Mouse (Mus musculus): ENCODE results near the gene Nme6. TPM values are rescaled to one million over a fixed set of nuclear protein-coding genes. Genes with fewer than 3 reads are reported as not detected.

Nme6 gene
- polyA plus RNA-seq, 1 experiment, result 25.8 TPM

DNA sequence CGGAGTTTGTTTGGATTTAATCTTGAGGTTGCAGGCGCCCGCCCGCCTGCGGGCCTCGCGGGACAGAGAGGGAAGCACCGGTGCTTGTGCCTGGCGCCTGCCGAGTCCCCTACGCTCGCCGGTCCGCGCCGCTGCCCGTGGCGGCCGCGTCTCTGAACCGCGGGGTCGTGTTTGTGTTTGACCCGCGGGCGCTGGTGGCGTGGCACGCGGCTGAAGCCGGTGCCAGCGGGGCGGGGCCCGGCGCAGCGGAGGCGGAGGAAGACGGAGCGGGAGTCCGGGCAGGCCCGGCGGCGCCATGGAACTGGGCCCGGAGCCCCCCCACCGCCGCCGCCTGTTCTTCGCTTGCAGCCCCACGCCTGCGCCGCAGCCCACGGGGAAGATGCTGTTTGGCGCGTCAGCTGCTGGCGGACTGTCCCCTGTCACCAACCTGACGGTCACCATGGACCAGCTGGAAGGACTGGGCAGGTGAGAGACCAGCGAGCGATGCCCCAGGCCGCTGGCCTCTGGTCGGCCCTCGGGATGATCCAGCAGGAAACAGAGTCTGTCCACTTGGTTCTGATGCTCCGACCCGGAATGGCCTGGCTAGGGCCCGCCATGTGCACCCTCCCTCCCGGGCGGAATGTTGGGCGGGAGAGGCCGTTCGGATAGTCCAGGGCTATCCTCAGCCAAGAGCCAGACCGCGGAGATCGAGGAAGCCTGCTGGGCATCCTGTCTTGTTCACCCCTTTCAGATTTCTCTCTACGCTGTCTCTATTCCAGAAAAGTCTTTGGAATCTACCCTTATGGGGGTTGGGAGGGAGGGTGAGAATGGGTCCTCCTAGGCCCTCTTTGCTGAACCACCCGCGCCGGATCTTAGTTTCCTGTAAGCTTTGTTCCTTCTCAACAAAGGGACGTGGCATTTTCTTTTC, 43.4 kb downstream of the Nme6 start:
- Histone ChIP-seq H3K4me3 (replicated peaks; ENCODE audit: control insufficient read depth, low read depth, low read length) (peak overlapping the region; percentile 98), H3K4me1 (ENCODE audit: control insufficient read depth, insufficient read depth, low read length) (peaks cover 3% of the 10 kb centered on the region), H3K27ac (ENCODE audit: control insufficient read depth, insufficient read depth, low read depth, low read length, poor library complexity) (peak overlapping the region; percentile 64)
- under 1% methylated on average over 72 of the region's 76 CpGs for WGBS
- TF ChIP-seq CTCF (IDR thresholded peaks at IDR 0.05; ENCODE audit: control insufficient read depth, insufficient read depth, low read length), result no peak
- peak; percentile 22; the same call in 1 of the 2 replicates for TF ChIP-seq POLR2A (IDR thresholded peaks at IDR 0.05; ENCODE audit: borderline replicate concordance, control insufficient read depth, low read depth, low read length)

DNA sequence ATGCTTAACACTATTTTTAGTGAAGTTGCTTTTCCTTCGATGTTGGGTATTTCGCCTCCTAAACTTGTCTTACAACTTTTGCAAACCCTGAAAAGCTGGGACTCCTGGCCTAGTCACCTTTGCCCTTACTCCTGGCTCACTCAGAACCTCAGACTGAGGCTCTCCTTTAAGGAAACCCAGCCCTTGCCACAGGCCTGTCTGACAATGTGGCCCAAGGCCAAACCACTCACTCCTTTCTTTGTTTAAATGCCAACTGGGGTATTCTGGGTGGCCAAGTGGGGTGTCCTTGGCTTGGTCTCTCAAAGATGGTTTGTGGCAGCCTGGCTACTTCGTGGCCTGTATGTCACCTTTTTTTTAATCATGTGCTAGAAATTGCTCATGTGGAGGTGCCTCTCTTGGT, 44.2 kb downstream of the Nme6 start:
- Histone ChIP-seq H3K27ac (ENCODE audit: control insufficient read depth, insufficient read depth, low read depth, low read length, poor library complexity) (no peak overlapping the region; the same call in 1 of the 2 replicates), H3K4me3 (replicated peaks; ENCODE audit: control insufficient read depth, low read depth, low read length) (peak overlapping the region; percentile 98), H3K4me1 (ENCODE audit: control insufficient read depth, insufficient read depth, low read length) (peaks cover 3% of the 10 kb centered on the region)
- TF ChIP-seq CTCF (IDR thresholded peaks at IDR 0.05; ENCODE audit: control insufficient read depth, insufficient read depth, low read length) (no peak), POLR2A (IDR thresholded peaks at IDR 0.05; ENCODE audit: borderline replicate concordance, control insufficient read depth, low read depth, low read length) (no peak)
- 3% methylated on average over 3 of the region's 3 CpGs for WGBS

DNA sequence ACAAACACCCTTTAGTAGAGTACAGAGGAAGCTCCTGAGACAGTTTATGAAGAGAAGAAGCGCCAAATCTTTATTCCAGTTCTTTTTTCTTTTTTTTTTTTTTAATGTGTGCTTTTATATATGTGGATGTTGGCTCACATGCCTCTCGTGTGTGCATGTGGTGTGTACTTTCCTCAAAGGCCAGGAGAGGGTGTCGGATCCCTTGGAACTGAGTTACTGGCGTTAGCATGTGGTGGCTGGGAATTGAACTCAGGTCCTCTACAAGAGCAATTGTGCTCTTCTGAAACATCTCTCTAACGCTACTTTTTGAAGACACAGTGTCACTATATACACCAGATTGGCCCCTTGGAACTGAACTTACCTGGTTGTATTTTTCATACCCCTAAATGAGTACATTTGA, 45.1 kb downstream of the Nme6 start:
- H3K4me1 ChIP-seq (ENCODE audit: control insufficient read depth, insufficient read depth, low read length), result peaks cover 3% of the 10 kb centered on the region
- H3K27ac ChIP-seq (ENCODE audit: control insufficient read depth, insufficient read depth, low read depth, low read length, poor library complexity), result no peak overlapping the region
- 59% methylated on average over 5 of the region's 5 CpGs for WGBS
- TF ChIP-seq POLR2A (IDR thresholded peaks at IDR 0.05; ENCODE audit: borderline replicate concordance, control insufficient read depth, low read depth, low read length), result no peak
- no peak for TF ChIP-seq CTCF (IDR thresholded peaks at IDR 0.05; ENCODE audit: control insufficient read depth, insufficient read depth, low read length)
- H3K4me3 ChIP-seq (replicated peaks; ENCODE audit: control insufficient read depth, low read depth, low read length), result peak overlapping the region; percentile 26

DNA sequence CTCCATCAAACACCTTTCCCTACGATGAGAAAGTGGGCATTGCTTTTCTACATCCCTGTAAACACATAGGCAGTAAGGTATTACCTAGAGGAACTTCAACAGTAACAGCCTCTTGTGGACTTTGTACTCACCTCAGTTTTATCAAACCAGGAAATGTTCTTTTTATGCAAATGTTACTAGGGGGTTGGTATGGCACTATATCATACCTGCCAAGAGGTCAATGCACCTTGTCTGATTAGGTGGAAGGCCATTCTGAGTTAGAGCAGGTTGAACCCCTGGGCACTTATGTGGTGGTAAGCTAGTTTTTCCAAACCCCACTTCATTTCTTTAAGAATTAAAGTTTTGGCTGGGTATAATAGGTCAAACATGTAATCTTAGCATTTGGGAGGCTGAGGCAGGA, 46.8 kb downstream of the Nme6 start:
- Histone ChIP-seq H3K27ac (ENCODE audit: control insufficient read depth, insufficient read depth, low read depth, low read length, poor library complexity) (no peak overlapping the region), H3K4me3 (replicated peaks; ENCODE audit: control insufficient read depth, low read depth, low read length) (no peak overlapping the region), H3K4me1 (ENCODE audit: control insufficient read depth, insufficient read depth, low read length) (peaks cover 3% of the 10 kb centered on the region)
- 87% methylated on average over 1 of the region's 1 CpGs for WGBS
- TF ChIP-seq POLR2A (IDR thresholded peaks at IDR 0.05; ENCODE audit: borderline replicate concordance, control insufficient read depth, low read depth, low read length) (no peak), CTCF (IDR thresholded peaks at IDR 0.05; ENCODE audit: control insufficient read depth, insufficient read depth, low read length) (no peak)

DNA sequence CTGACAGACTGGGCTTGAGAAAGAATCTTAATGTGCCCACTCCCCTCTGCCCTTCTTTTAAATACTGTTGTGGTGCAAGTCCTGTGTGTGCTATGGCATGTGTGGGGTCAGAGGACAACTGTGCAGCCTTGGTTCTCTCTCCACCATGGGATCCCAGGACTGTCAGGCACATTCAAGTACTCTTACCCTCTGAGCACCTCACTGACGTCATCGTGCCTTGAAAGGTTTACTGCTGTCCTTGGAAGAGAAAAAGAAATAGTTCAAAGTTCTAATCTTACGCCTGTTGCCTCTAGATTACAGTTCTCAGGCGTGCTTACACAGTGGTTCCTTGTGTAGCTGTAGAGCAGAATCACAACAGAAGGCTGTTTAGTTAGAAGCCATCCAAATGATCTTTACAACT, 53.7 kb downstream of the Nme6 start:
- no peak for TF ChIP-seq CTCF (IDR thresholded peaks at IDR 0.05; ENCODE audit: control insufficient read depth, insufficient read depth, low read length)
- no peak for TF ChIP-seq POLR2A (IDR thresholded peaks at IDR 0.05; ENCODE audit: borderline replicate concordance, control insufficient read depth, low read depth, low read length)
- whole genome bisulfite sequencing, result 85% methylated on average over 4 of the region's 4 CpGs
- Histone ChIP-seq H3K4me1 (ENCODE audit: control insufficient read depth, insufficient read depth, low read length) (no peaks in the 10 kb centered on the region), H3K27ac (ENCODE audit: control insufficient read depth, insufficient read depth, low read depth, low read length, poor library complexity) (no peak overlapping the region), H3K4me3 (replicated peaks; ENCODE audit: control insufficient read depth, low read depth, low read length) (no peak overlapping the region)

DNA sequence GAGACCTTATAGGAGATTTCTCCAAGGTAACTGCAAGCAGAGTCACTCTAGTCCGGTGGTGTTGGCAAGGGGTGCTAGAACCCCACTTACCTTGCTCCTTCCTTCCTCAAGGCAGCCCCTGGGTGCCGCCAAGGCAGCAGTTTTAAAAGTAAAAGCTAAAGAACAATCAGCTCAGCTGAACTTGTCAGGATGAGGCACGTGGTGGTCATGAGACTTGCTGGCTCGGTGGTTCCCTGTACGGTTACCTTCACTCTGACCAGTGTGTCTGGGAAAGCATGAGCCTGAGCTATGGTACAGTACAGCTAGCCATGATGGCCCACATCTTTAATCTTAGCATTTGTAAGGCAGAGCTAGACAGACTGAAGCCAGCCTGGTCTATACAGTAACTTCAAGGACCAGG, 54.8 kb downstream of the Nme6 start:
- no peaks in the 10 kb centered on the region for H3K4me1 ChIP-seq (ENCODE audit: control insufficient read depth, insufficient read depth, low read length)
- H3K4me3 ChIP-seq (replicated peaks; ENCODE audit: control insufficient read depth, low read depth, low read length), result no peak overlapping the region
- H3K27ac ChIP-seq (ENCODE audit: control insufficient read depth, insufficient read depth, low read depth, low read length, poor library complexity), result no peak overlapping the region
- WGBS, result 85% methylated on average over 5 of the region's 5 CpGs
- TF ChIP-seq CTCF (IDR thresholded peaks at IDR 0.05; ENCODE audit: control insufficient read depth, insufficient read depth, low read length) (no peak), POLR2A (IDR thresholded peaks at IDR 0.05; ENCODE audit: borderline replicate concordance, control insufficient read depth, low read depth, low read length) (no peak)

DNA sequence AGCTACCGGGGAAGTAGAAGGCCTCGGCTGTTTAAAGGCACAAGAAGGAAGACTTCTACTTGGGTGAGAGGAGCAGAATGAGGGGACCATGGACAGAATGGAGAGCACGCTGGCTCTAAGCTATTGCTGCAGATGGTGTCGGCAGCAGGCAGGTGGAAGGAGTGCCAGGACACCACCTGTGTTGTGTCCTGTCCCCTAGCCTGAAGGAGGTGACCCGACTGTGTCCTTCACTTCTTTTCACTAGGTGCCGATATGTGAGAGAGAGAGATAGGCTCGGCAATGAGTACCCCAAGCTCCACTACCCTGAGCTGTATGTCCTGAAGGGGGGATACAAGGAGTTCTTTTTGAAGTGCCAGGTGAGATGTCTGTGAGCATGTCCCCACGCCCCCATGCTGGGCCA, 59.0 kb downstream of the Nme6 start:
- H3K4me1 ChIP-seq (ENCODE audit: control insufficient read depth, insufficient read depth, low read length), result no peaks in the 10 kb centered on the region
- no peak overlapping the region for H3K4me3 ChIP-seq (replicated peaks; ENCODE audit: control insufficient read depth, low read depth, low read length)
- TF ChIP-seq POLR2A (IDR thresholded peaks at IDR 0.05; ENCODE audit: borderline replicate concordance, control insufficient read depth, low read depth, low read length), result no peak
- no peak for TF ChIP-seq CTCF (IDR thresholded peaks at IDR 0.05; ENCODE audit: control insufficient read depth, insufficient read depth, low read length)
- H3K27ac ChIP-seq (ENCODE audit: control insufficient read depth, insufficient read depth, low read depth, low read length, poor library complexity), result no peak overlapping the region
- WGBS, result 92% methylated on average over 8 of the region's 8 CpGs

Other genes starting within 250 kb of the Nme6 start
- gene Fbxw24, start 206.7 kb upstream of the Nme6 start, polyA plus RNA-seq (2011; ENCODE audit: insufficient read depth, insufficient read length, low replicate concordance, missing spikeins), result not detected in 2 replicates
- not detected in 2 replicates for gene Fbxw25, start 168.1 kb upstream of the Nme6 start, polyA plus RNA-seq (2011; ENCODE audit: insufficient read depth, insufficient read length, low replicate concordance, missing spikeins)
- not detected in 2 replicates for gene Fbxw18, start 130.0 kb upstream of the Nme6 start, polyA plus RNA-seq (2011; ENCODE audit: insufficient read depth, insufficient read length, low replicate concordance, missing spikeins)
- not detected in 2 replicates for gene Fbxw26, start 86.7 kb upstream of the Nme6 start, polyA plus RNA-seq (2011; ENCODE audit: insufficient read depth, insufficient read length, low replicate concordance, missing spikeins)
- gene Fbxw27, start 42.1 kb upstream of the Nme6 start, polyA plus RNA-seq (2011; ENCODE audit: insufficient read depth, insufficient read length, low replicate concordance, missing spikeins), result not detected in 2 replicates
- not detected in 2 replicates for gene Spink8, start 20.5 kb upstream of the Nme6 start, polyA plus RNA-seq (2011; ENCODE audit: insufficient read depth, insufficient read length, low replicate concordance, missing spikeins)
- gene Camp, start 16.9 kb downstream of the Nme6 start, polyA plus RNA-seq (2011; ENCODE audit: insufficient read depth, insufficient read length, low replicate concordance, missing spikeins), result 1,948 and 4,579 TPM in 2 replicates
- 18.7 and 28.3 TPM in 2 replicates for gene Cdc25a, start 42.8 kb downstream of the Nme6 start, polyA plus RNA-seq (2011; ENCODE audit: insufficient read depth, insufficient read length, low replicate concordance, missing spikeins)
- 12.9 and 33.6 TPM in 2 replicates for gene Map4, start 98.7 kb downstream of the Nme6 start, polyA plus RNA-seq (2011; ENCODE audit: insufficient read depth, insufficient read length, low replicate concordance, missing spikeins)

Measured in bone marrow, adult 2 months (tissue).